ENCODE assay signal across 12 mouse cellular contexts in genomic region chr15:87698562-87699320, GRCm38 (mm10).
DNase-seq lines count a peak whose midpoint lies in the region; ATAC-seq lines count a peak whose summit lies in the region.
"Had no signal": no experiment of that assay in that cellular context is flagged by ENCODE, and none has a peak within 500 bp of the region (broad histone marks: within the 10 kb centered on the region; RNA-seq: fewer than 3 reads in every experiment).

No protein-coding gene starts in this region.

- H3K9ac ChIP-seq in heart, embryonic 12.5 days, result no peak overlapping the region
- H3K9ac ChIP-seq in neural tube, embryonic 13.5 days, result no peak overlapping the region; the same call in 1 of the 2 replicates
- H3K9ac ChIP-seq: liver, embryonic 12.5 days had no signal

- H3K9me3 ChIP-seq in heart, embryonic 12.5 days (replicated peaks), result peaks cover 16% of the 10 kb centered on the region
- H3K9me3 ChIP-seq in neural tube, embryonic 13.5 days, result peaks cover 11% of the 10 kb centered on the region; the same call in 1 of the 2 replicates

- H3K27me3 ChIP-seq in heart, embryonic 12.5 days (replicated peaks), result no peaks in the 10 kb centered on the region
- H3K27me3 ChIP-seq in neural tube, embryonic 13.5 days, result no peaks in the 10 kb centered on the region
- H3K27me3 ChIP-seq: liver, embryonic 12.5 days had no signal

- ATAC-seq in heart, embryonic 12.5 days (ENCODE audit: insufficient number of reproducible peaks, low FRiP score), result 0 out of 2 replicates have a peak, but pooled peaks have one; percentile 39
- peak; percentile 24 for ATAC-seq in neural tube, embryonic 13.5 days (ENCODE audit: low read depth)
- ATAC-seq: CD4-positive, CD25-positive, alpha-beta regulatory T cell, adult 4 months; liver, embryonic 12.5 days had no signal

- no peak overlapping the region for H3K27ac ChIP-seq in heart, embryonic 12.5 days (ENCODE audit: poor library complexity, severe bottlenecking)
- H3K27ac ChIP-seq in neural tube, embryonic 13.5 days (replicated peaks), result peak overlapping the region; percentile 46
- H3K27ac ChIP-seq: heart, adult 2 months; liver, embryonic 12.5 days had no signal

- 0 out of 2 replicates have a peak overlapping the region, but pooled peaks have one; percentile 8 for H3K4me2 ChIP-seq in heart, embryonic 12.5 days
- no peak overlapping the region for H3K4me2 ChIP-seq in neural tube, embryonic 13.5 days
- H3K4me2 ChIP-seq: liver, embryonic 12.5 days had no signal

- 54% methylated on average over 14 of the region's 14 CpGs for WGBS in heart, embryonic 12.5 days
- WGBS in neural tube, embryonic 13.5 days, result 51% methylated on average over 14 of the region's 14 CpGs

- H3K4me1 ChIP-seq in heart, embryonic 12.5 days (replicated peaks), result peaks cover 11% of the 10 kb centered on the region
- peaks cover 31% of the 10 kb centered on the region for H3K4me1 ChIP-seq in neural tube, embryonic 13.5 days (replicated peaks)
- H3K4me1 ChIP-seq: liver, embryonic 12.5 days had no signal

- H3K4me3 ChIP-seq in heart, embryonic 12.5 days, result no peak overlapping the region
- no peak overlapping the region for H3K4me3 ChIP-seq in neural tube, embryonic 13.5 days
- H3K4me3 ChIP-seq: erythroblast, embryonic 14.5 days; heart, adult 2 months; liver, embryonic 12.5 days had no signal

- no peaks in the 10 kb centered on the region for H3K36me3 ChIP-seq in heart, embryonic 12.5 days
- peaks cover 18% of the 10 kb centered on the region for H3K36me3 ChIP-seq in neural tube, embryonic 13.5 days
- H3K36me3 ChIP-seq: liver, embryonic 12.5 days had no signal

- intact Hi-C loops in heart, postnatal 25 days (cut with DNase I), result no loop called here

- no peak for DNase-seq in heart, postnatal 25 days (ENCODE audit: low spot score)
- DNase-seq in neural tube, embryonic 10.5 days (ENCODE audit: extremely low spot score, low spot score), result no peak
- DNase-seq in cerebellum, postnatal 36 days, result peak; percentile 39 to 54
- DNase-seq in retina, postnatal 7 days (ENCODE audit: low read depth, low spot score), result peak; percentile 47
- DNase-seq in spleen, adult 18-20 months, result no peak
- no peak for DNase-seq in yolk sac, embryonic 10.5 days (ENCODE audit: low spot score)
- DNase-seq: heart, adult 2 months had no signal

Comparison
In these comparisons a context has a peak if more than half of its experiments do, and no peak if none do; other contexts are left out.
1. DNase-seq: peak in cerebellum, postnatal 36 days (2 of 2) and retina, postnatal 7 days (single experiment); none in heart, postnatal 25 days (single experiment), neural tube, embryonic 10.5 days (single experiment), spleen, adult 18-20 months (0 of 2) and yolk sac, embryonic 10.5 days (single experiment).